Mouse (Mus musculus) hematopoietic stem cell, adult 5-6 weeks (primary cell): ENCODE data around the gene Nploc4. TPM values are rescaled to one million over a fixed set of nuclear protein-coding genes. Genes with fewer than 3 reads are reported as not detected.
"Not testable (repeated sequence)": the region's sequence is repeated elsewhere in the genome, so short reads cannot be mapped to it uniquely, and the experiment has no call there.

Source experiments
- ATAC-seq, 2 experiments: fragments of 125-278 bp in 1 of 2; replicated peaks in 1 of 2; 2 replicates each; pipeline ENCODE4 v1.8.0; 2016 to 2017; ENCODE audit warnings: inconsistent platforms in 2 of 2, mild to moderate bottlenecking in 2 of 2, moderate number of reproducible peaks in 2 of 2, low read depth in 1 of 2, moderate TSS enrichment in 1 of 2; ENCODE audit not compliant: low FRiP score in 2 of 2, poor library complexity in 2 of 2, severe bottlenecking in 2 of 2, insufficient read depth in 1 of 2, low TSS enrichment in 1 of 2
- total RNA-seq: library from RNA; stranded (forward); fragments of 172-1452, 232-1000 nt; gene quantifications from 2 replicates; pipeline ENCODE4 v1.2.3, GENCODE M21; 2017

Nploc4 gene
- total RNA-seq, 1 experiment from 2014 or later, result 43.1 TPM

DNA sequence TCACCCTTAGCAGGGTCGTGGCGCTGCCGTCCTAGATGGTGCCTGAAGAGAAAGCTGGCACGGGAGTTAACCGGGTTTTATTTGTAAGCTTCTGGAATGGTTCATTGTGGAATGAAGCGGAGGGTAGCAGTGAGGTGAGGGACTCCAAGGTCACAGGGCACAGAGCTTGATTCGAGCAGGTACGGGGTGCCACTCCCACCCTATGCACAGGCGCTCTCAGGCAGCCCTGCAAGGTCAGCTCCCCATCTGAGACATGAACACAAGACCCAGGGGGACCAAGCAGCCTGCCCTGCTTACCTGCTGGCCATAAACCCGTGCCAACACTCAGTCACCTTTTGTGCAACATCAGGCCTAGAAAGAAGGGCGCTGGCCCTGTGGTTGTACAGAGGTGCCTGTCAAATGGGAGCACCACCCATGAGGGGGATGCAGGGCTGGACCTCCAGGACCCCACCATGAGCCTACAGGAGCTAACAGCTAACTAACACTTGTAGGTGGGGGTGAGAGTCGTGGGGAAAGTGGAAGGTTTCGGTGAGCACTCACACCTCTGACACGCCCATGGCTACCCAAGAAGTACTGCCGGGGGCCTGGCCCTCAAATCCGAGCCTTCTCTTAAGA lies 88.0 kb downstream of the Nploc4 start:
- no peak for ATAC-seq

DNA sequence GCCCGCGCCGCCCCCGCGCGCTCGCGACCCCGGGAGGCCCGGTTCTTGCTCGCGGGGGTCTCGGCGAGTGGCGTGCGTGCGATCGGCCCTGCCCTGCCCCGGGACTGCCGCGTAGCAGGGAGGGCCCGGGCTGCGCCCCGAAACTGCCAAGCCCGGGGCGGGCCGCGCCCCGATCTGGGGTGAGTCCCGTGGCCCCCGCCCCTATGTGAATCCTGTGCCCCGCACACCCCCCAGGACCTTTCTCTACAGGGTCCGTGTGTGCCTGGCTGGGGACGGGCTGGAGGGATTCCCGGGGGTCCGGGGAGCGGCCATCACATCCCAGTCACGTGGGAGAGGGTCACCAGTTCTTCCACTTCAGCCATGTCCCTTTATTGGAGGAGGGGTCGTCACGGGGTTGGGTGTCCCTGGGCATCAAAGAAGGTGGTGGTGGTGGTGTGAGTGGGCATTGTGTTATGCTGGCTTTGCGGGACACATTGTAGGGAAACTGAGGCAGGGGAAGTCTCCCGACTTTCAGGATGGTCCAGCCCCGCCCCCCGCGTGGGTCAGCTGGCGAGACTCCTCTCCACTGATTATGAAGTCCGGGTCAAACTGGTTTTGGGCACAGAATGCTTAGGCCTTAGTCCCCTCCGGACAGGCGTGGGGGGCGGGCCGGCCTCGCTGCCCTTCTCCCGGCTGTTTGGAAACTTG lies 88.7 kb downstream of the Nploc4 start:
- ATAC-seq, result no peak

- peak; percentile 23 to 25; a peak in 2 of 4 replicates for ATAC-seq
These were observed 89.5 kb downstream of the Nploc4 start, which contains the start of gene Actg1 for GRCm38 (mm10) chr11:120347791-120348683. Gene Actg1 (minus strand): TSS chr11:120348542.

DNA sequence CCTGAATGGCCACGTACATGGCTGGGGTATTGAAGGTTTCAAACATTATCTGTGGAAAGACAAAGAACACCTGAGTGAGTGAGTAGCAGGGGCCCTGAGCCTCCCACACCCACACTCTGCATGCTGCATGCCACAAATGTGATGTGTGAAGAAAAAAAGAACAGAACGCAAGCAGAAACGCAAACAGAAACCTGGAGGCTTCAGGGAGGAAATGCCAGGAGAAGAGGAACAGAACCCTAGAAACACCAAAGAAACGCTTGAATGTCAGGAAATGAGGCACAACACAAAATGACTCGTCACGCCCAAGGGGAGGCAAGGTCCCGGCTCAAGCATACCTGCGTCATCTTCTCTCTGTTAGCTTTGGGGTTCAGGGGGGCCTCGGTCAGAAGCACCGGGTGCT lies 90.2 kb downstream of the Nploc4 start:
- ATAC-seq, result no peak

DNA sequence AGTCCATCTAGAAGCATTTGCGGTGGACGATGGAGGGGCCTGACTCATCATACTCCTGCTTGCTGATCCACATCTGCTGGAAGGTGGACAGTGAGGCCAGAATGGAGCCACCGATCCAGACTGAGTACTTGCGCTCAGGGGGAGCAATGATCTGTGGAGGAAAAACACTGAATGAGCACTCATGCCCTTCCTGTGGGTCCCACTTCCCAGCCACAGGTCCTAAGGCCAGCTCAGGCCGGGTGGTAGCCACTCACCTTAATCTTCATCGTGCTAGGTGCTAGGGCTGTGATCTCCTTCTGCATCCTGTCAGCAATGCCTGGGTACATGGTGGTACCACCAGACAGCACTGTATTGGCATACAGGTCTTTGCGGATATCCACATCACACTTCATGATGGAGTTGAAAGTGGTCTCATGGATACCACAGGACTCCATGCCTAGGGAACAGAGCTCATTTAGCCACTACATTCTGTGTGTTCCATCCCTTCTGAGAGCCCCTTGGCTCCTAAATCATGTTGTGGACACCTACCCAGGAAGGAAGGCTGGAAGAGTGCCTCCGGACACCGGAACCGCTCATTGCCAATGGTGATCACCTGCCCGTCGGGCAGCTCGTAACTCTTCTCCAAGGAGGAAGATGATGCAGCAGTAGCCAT lies 91.0 kb downstream of the Nploc4 start:
- ATAC-seq, result not testable (repeated sequence)

DNA sequence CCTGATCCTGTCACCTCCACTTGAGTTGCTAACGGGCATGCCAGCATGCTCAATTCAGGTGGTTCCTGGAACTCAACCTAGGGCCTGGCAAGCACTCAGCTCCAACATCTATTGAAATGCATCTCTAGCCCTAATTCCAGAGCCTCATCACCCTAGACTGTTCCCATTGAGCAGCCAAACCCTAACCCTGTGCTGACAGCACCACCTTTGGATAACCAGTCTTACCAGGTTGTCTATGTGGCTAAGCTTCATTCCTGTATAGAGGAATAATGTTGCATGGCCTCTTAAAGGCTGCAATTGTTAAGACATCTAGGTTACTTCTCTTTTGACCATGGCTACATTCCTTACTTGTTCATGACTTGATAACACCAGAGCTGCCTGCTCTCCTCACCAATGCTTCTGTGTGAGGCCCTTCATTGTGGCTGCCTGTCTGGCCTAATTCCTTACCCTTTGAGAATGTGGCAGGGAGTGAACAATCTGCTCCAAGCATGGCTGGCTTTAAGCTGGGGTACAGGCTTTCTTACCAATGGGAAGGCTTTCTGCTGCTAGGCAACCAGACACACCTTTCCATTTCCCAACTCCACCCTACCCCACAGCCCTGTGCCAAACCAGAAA lies 92.3 kb downstream of the Nploc4 start:
- ATAC-seq, result no peak

- ATAC-seq, result no peak
These were observed 93.1 kb downstream of the Nploc4 start for GRCm38 (mm10) chr11:120344310-120344920.

GRCm38 (mm10) chr11:120343519-120344309 lies 93.8 kb downstream of the Nploc4 start:
- no peak for ATAC-seq

GRCm38 (mm10) chr11:120342656-120343160 lies 94.8 kb downstream of the Nploc4 start:
- no peak for ATAC-seq

DNA sequence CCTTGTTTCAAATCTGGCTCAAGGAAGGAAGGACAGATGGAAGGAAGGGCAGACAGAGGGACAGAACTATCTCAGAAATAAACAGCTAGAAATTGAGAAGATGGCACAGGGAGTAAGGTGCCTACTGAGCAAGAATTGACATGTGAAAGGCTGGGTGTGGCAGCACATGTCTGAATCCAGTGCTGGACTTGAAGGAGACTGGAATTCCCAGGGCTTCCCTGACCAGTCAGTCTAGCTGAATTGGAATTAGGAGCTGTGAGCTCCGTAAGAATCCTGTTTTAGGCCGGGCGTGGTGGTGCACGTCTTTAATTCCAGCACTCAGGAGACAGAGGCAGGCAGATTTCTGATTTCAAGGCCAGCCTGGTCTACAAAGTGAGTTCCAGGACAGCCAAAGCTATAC lies 95.8 kb downstream of the Nploc4 start:
- ATAC-seq, result no peak

GRCm38 (mm10) chr11:120339978-120340513 lies 97.5 kb downstream of the Nploc4 start:
- ATAC-seq, result peak; percentile 17 to 51; a peak in 1 of 4 replicates

DNA sequence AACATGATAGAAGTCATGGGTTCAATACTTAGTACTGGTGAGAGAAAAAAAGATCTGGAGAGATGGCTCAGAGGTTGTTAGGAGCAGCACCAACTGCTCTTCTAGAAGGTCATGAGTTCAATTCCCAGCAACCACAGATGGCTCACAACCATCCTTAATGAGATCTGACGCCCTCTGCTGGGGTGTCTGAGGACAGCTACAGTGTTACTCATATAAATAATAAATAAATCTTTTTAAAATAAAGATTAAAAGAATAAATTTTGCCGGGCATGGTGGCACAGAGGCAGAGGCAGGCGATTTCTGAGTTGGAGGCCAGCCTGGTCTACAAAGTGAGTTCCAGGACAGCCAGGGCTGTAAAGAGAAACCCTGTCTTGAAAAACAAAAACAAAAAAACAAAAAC lies 98.7 kb downstream of the Nploc4 start:
- ATAC-seq, result no peak

GRCm38 (mm10) chr11:120337447-120337846 lies 100.1 kb downstream of the Nploc4 start:
- no peak for ATAC-seq

DNA sequence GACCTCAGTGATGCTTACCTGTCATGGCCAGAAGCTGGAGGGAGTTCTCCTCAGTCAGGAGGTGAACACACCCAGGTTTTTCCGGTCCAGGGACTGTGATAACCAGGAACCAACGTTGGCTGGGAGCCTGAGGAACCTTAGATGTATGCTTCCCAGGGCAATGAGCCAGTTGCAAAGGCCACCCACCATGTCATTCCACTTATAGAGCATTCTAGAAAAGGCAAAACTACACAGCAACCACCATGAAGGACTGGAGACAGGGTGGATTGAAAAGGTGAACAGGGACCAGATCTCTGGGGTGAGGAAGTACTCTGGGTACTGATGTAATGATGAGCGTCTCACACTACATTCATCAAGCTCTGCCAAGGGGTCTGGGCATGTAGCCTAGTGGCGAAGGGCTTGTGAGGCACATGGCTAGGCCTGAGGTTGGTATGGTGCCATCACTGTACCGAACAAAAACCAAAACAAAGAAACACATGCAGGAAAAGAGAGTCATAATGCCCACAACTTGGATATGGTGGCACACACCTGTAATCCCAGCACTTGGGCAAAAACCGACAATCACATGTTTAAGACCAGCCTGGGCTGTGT lies 102.0 kb downstream of the Nploc4 start:
- no peak for ATAC-seq
